13 mouse cellular contexts compared by ENCODE assay signal in genomic region chr15:85891971-85892370, GRCm38 (mm10). TPM values are rescaled to one million over a fixed set of nuclear protein-coding genes. Genes with fewer than 3 reads are reported as not detected.
A peak's percentile ranks its signal among the peaks of the same experiment; 100 is the strongest.
DNase-seq lines count a peak whose midpoint lies in the region; ATAC-seq and TF ChIP-seq lines count a peak whose summit lies in the region.
"Had no signal": no experiment of that assay in that cellular context is flagged by ENCODE, and none has a peak within 500 bp of the region (broad histone marks: within the 10 kb centered on the region; RNA-seq: fewer than 3 reads in every experiment).

No protein-coding gene starts in this region.

- no peak overlapping the region for H3K9ac ChIP-seq in forebrain, embryonic 16.5 days (replicated peaks; ENCODE audit: low read depth, low read length)
- H3K9ac ChIP-seq in forebrain, postnatal 0 days = no peak overlapping the region
- no peak overlapping the region for H3K9ac ChIP-seq in hindbrain, embryonic 16.5 days (ENCODE audit: low read depth, low read length)
- H3K9ac ChIP-seq: limb, embryonic 12.5 days had no signal

- H3K27ac ChIP-seq in forebrain, embryonic 16.5 days (ENCODE audit: low read length) = peak overlapping the region; percentile 31; the same call in 1 of the 2 replicates
- no peak overlapping the region for H3K27ac ChIP-seq in forebrain, postnatal 0 days (ENCODE audit: low read depth, low read length)
- no peak overlapping the region for H3K27ac ChIP-seq in hindbrain, embryonic 16.5 days (ENCODE audit: low read depth, low read length)
- H3K27ac ChIP-seq: limb, embryonic 12.5 days; stomach, postnatal 0 days had no signal

- no peaks in the 10 kb centered on the region for H3K9me3 ChIP-seq in forebrain, embryonic 16.5 days (ENCODE audit: control insufficient read depth, low read length)
- no peaks in the 10 kb centered on the region for H3K9me3 ChIP-seq in forebrain, postnatal 0 days (ENCODE audit: low read length)
- no peaks in the 10 kb centered on the region for H3K9me3 ChIP-seq in hindbrain, embryonic 16.5 days (ENCODE audit: control insufficient read depth, low read length)
- H3K9me3 ChIP-seq: limb, embryonic 12.5 days had no signal

- peak; percentile 13; the same call in 1 of the 2 replicates for ATAC-seq in forebrain, embryonic 16.5 days
- ATAC-seq in forebrain, postnatal 0 days = no peak; the same call in 1 of the 2 replicates
- peak; percentile 24; the same call in 1 of the 2 replicates for ATAC-seq in hindbrain, embryonic 16.5 days

- peaks cover 16% of the 10 kb centered on the region for H3K36me3 ChIP-seq in forebrain, embryonic 16.5 days (ENCODE audit: control insufficient read depth, insufficient read depth)
- peaks cover 64% of the 10 kb centered on the region for H3K36me3 ChIP-seq in forebrain, postnatal 0 days (ENCODE audit: insufficient read depth)
- H3K36me3 ChIP-seq in hindbrain, embryonic 16.5 days (ENCODE audit: control insufficient read depth, insufficient read depth, low read length) = peaks cover 22% of the 10 kb centered on the region

- WGBS in forebrain, embryonic 16.5 days = 42% methylated on average over 10 of the region's 10 CpGs
- WGBS in forebrain, postnatal 0 days = 47% methylated on average over 10 of the region's 10 CpGs
- 65% methylated on average over 10 of the region's 10 CpGs for WGBS in lung, adult 2 months
- WGBS in hindbrain, embryonic 16.5 days = 42% methylated on average over 10 of the region's 10 CpGs

- TF ChIP-seq POLR2A in lung, adult 2 months (IDR thresholded peaks at IDR 0.05; ENCODE audit: borderline replicate concordance, extremely low read depth, low read depth, low read length) = no peak

- H3K4me1 ChIP-seq in forebrain, embryonic 16.5 days (replicated peaks; ENCODE audit: control insufficient read depth, insufficient read depth, low read length) = peaks cover 15% of the 10 kb centered on the region
- H3K4me1 ChIP-seq in forebrain, postnatal 0 days (ENCODE audit: insufficient read depth) = no peaks in the 10 kb centered on the region
- no peaks in the 10 kb centered on the region for H3K4me1 ChIP-seq in lung, adult 2 months (ENCODE audit: control insufficient read depth, insufficient read depth, low read length)
- H3K4me1 ChIP-seq in hindbrain, embryonic 16.5 days (ENCODE audit: control insufficient read depth, insufficient read depth, low read depth, low read length) = peaks cover 4% of the 10 kb centered on the region; the same call in 1 of the 2 replicates
- H3K4me1 ChIP-seq: limb, embryonic 12.5 days had no signal

- H3K4me3 ChIP-seq in forebrain, embryonic 16.5 days (replicated peaks; ENCODE audit: low read length) = no peak overlapping the region
- no peak overlapping the region for H3K4me3 ChIP-seq in forebrain, postnatal 0 days (ENCODE audit: low read depth, low read length)
- H3K4me3 ChIP-seq in lung, adult 2 months (replicated peaks; ENCODE audit: extremely low read depth, low read depth, low read length) = no peak overlapping the region
- no peak overlapping the region for H3K4me3 ChIP-seq in hindbrain, embryonic 16.5 days (ENCODE audit: low read length)
- H3K4me3 ChIP-seq: limb, embryonic 12.5 days had no signal

- H3K27me3 ChIP-seq in forebrain, embryonic 16.5 days (replicated peaks; ENCODE audit: control insufficient read depth, insufficient read depth, low read length) = no peaks in the 10 kb centered on the region
- no peaks in the 10 kb centered on the region for H3K27me3 ChIP-seq in forebrain, postnatal 0 days (ENCODE audit: insufficient read depth, low read length)
- H3K27me3 ChIP-seq in hindbrain, embryonic 16.5 days (replicated peaks; ENCODE audit: control insufficient read depth, insufficient read depth, low read length) = no peaks in the 10 kb centered on the region
- H3K27me3 ChIP-seq: limb, embryonic 12.5 days had no signal

- DNase-seq in forebrain, postnatal 0 days = no peak
- DNase-seq in lung, adult 18-20 months = peak; percentile 26 to 43
- DNase-seq in lung, adult 2 months = no peak
- DNase-seq in cerebellum, postnatal 25 days = peak; percentile 60 to 77
- DNase-seq in B cell, adult 2 months = no peak
- DNase-seq: heart, postnatal 36 days; kidney, adult 9 months; right cerebral cortex, adult 18-20 months; thymus, postnatal 25 days had no signal

- H3K4me2 ChIP-seq in forebrain, embryonic 16.5 days (ENCODE audit: low read length) = no peak overlapping the region
- no peak overlapping the region for H3K4me2 ChIP-seq in forebrain, postnatal 0 days (ENCODE audit: low read depth)
- H3K4me2 ChIP-seq in hindbrain, embryonic 16.5 days (ENCODE audit: low read length) = no peak overlapping the region
- H3K4me2 ChIP-seq: limb, embryonic 12.5 days had no signal

- no peak for TF ChIP-seq CTCF in forebrain, postnatal 0 days (IDR thresholded peaks at IDR 0.05; ENCODE audit: low read depth)
- TF ChIP-seq CTCF in lung, adult 2 months (IDR thresholded peaks at IDR 0.05; ENCODE audit: insufficient read depth, low read length) = no peak

RNA-seq across cellular contexts. Expression of gene Trmu, which starts 12.9 kb away (rescaled TPM):
- polyA plus RNA-seq in forebrain, embryonic 16.5 days (2015; fragmentation: Nextera tagmentation; extraction: Ambion mirVana) = 51.2 and 59.1 TPM in 2 replicates
- total RNA-seq in forebrain, postnatal 0 days (2014; rRNA removed) = 32.3 and 38.9 TPM in 2 replicates
- polyA plus RNA-seq in forebrain, postnatal 0 days (2015; fragmentation: Nextera tagmentation; extraction: Ambion mirVana) = 29.0 and 31.4 TPM in 2 replicates
- polyA plus RNA-seq in lung, adult 2 months (2012; rRNA removed) = 32.6 and 43.9 TPM in 2 replicates
- 47.6 and 50.3 TPM in 2 replicates for polyA plus RNA-seq in hindbrain, embryonic 16.5 days (2015; fragmentation: Nextera tagmentation; extraction: Ambion mirVana)

RNA-seq across cellular contexts. Expression of gene Gtse1, which starts 32.4 kb away (rescaled TPM):
- polyA plus RNA-seq in forebrain, embryonic 16.5 days (2015; fragmentation: Nextera tagmentation; extraction: Ambion mirVana) = 12.7 and 15.4 TPM in 2 replicates
- 2.2 and 4.3 TPM in 2 replicates for total RNA-seq in forebrain, postnatal 0 days (2014; rRNA removed)
- polyA plus RNA-seq in forebrain, postnatal 0 days (2015; fragmentation: Nextera tagmentation; extraction: Ambion mirVana) = 3.2 and 3.7 TPM in 2 replicates
- polyA plus RNA-seq in lung, adult 2 months (2012; rRNA removed) = 1.0 and 2.0 TPM in 2 replicates
- polyA plus RNA-seq in hindbrain, embryonic 16.5 days (2015; fragmentation: Nextera tagmentation; extraction: Ambion mirVana) = 6.2 and 8.3 TPM in 2 replicates

RNA-seq across cellular contexts. Expression of gene Ttc38, which starts 59.9 kb away (rescaled TPM):
- 3.6 and 4.2 TPM in 2 replicates for polyA plus RNA-seq in forebrain, embryonic 16.5 days (2015; fragmentation: Nextera tagmentation; extraction: Ambion mirVana)
- 5.1 and 5.2 TPM in 2 replicates for total RNA-seq in forebrain, postnatal 0 days (2014; rRNA removed)
- polyA plus RNA-seq in forebrain, postnatal 0 days (2015; fragmentation: Nextera tagmentation; extraction: Ambion mirVana) = 2.5 and 3.3 TPM in 2 replicates
- 8.7 and 13.0 TPM in 2 replicates for polyA plus RNA-seq in lung, adult 2 months (2012; rRNA removed)
- polyA plus RNA-seq in hindbrain, embryonic 16.5 days (2015; fragmentation: Nextera tagmentation; extraction: Ambion mirVana) = 3.2 and 4.2 TPM in 2 replicates

Comparison
In these comparisons a context has a peak if more than half of its experiments do, and no peak if none do; other contexts are left out.
1. DNase-seq: peak in lung, adult 18-20 months (2 of 2) and cerebellum, postnatal 25 days (2 of 2); none in forebrain, postnatal 0 days (single experiment), lung, adult 2 months (single experiment) and B cell, adult 2 months (0 of 2).